In genomic region chr4:131416209-131416608, GRCm38 (mm10) we compare ENCODE assay signal across 21 mouse cellular contexts.
A peak's percentile ranks its signal among the peaks of the same experiment; 100 is the strongest.
DNase-seq lines count a peak whose midpoint lies in the region; ATAC-seq and TF ChIP-seq lines count a peak whose summit lies in the region.
"Had no signal": no experiment of that assay in that cellular context is flagged by ENCODE, and none has a peak within 500 bp of the region (broad histone marks: within the 10 kb centered on the region; RNA-seq: fewer than 3 reads in every experiment).

No protein-coding gene starts in this region.

- no peak for TF ChIP-seq EP300 in CH12.LX (IDR thresholded peaks at IDR 0.05; ENCODE audit: low read length)

- no peak overlapping the region for H3K9ac ChIP-seq in neural tube, embryonic 14.5 days (replicated peaks; ENCODE audit: low read depth, low read length)
- H3K9ac ChIP-seq in CH12.LX (ENCODE audit: insufficient read depth, low read depth) = no peak overlapping the region

- no peak overlapping the region for H3K4me3 ChIP-seq in layer of hippocampus, adult 2 months
- no peak overlapping the region for H3K4me3 ChIP-seq in neural tube, embryonic 14.5 days (ENCODE audit: low read depth, low read length)
- no peak overlapping the region for H3K4me3 ChIP-seq in CH12.LX (replicated peaks in 1 of 3; ENCODE audit: low read depth in 2 of 3, low read length in 2 of 3, poor library complexity in 1 of 3)

- dilution Hi-C loops in CH12.LX (cut with MboI; ENCODE audit: extremely low pct_ligation_motif_present, extremely low pct_unique_long_range_greater_than_20kb, low sequenced_read_pairs) = no loop called here

- no peak for DNase-seq in layer of hippocampus, adult 2 months (ENCODE audit: low spot score in 2 of 2)
- no peak for DNase-seq in layer of hippocampus, adult 8-10 months (ENCODE audit: low spot score in 2 of 2)
- no peak for DNase-seq in neural tube, embryonic 10.5 days (ENCODE audit: extremely low spot score, low spot score)
- DNase-seq in CH12.LX (ENCODE audit: extremely low read depth) = no peak
- DNase-seq in adrenal gland, adult 2 months = no peak
- DNase-seq: adrenal gland, adult 8-10 months; adrenal gland, postnatal 10 days; adrenal gland, postnatal 14 days; adrenal gland, postnatal 25 days; adrenal gland, postnatal 36 days; B cell, adult 2 months; cerebellum, adult 11 months; cerebellum, adult 11-12 months; cerebellum, adult 18-20 months; cerebellum, adult 2 months; cerebellum, adult 8-10 months had no signal

- no peaks in the 10 kb centered on the region for H3K4me1 ChIP-seq in neural tube, embryonic 14.5 days (ENCODE audit: control insufficient read depth, insufficient read depth, low read length)
- peaks cover 24 to 44% of the 10 kb centered on the region in 2 experiments for H3K4me1 ChIP-seq in CH12.LX (ENCODE audit: control insufficient read depth in 1 of 2, insufficient read depth in 2 of 2)

- H3K79me2 ChIP-seq in CH12.LX (replicated peaks; ENCODE audit: control insufficient read depth, extremely low read depth, insufficient read depth, poor library complexity, severe bottlenecking) = no peaks in the 10 kb centered on the region

- no peaks in the 10 kb centered on the region for H3K9me3 ChIP-seq in neural tube, embryonic 14.5 days (ENCODE audit: control insufficient read depth, low read length)
- peaks cover 8% of the 10 kb centered on the region for H3K9me3 ChIP-seq in CH12.LX (replicated peaks; ENCODE audit: low read length)
- H3K9me3 ChIP-seq: G1E had no signal

- 58% methylated on average over 2 of the region's 3 CpGs for WGBS in neural tube, embryonic 14.5 days

- H3K36me3 ChIP-seq in neural tube, embryonic 14.5 days (ENCODE audit: control insufficient read depth, insufficient read depth, low read length) = no peaks in the 10 kb centered on the region
- H3K36me3 ChIP-seq in CH12.LX (replicated peaks in 1 of 2; ENCODE audit: control insufficient read depth in 1 of 2, insufficient read depth in 1 of 2, low read length in 1 of 2) = no peaks in the 10 kb centered on the region
- H3K36me3 ChIP-seq: G1E had no signal

- in situ Hi-C loops in CH12.LX (cut with MboI; ENCODE audit: low pct_ligation_motif_present, low pct_unique_long_range_greater_than_20kb, low sequenced_read_pairs) = no loop called here

- no peak overlapping the region for H3K4me2 ChIP-seq in neural tube, embryonic 14.5 days (ENCODE audit: low read depth, low read length)
- H3K4me2 ChIP-seq in CH12.LX (ENCODE audit: insufficient read depth, low read depth, poor library complexity, severe bottlenecking) = no peak overlapping the region

- peak overlapping the region; percentile 76 for H3K27ac ChIP-seq in layer of hippocampus, adult 2 months
- H3K27ac ChIP-seq in neural tube, embryonic 14.5 days (ENCODE audit: low read depth, low read length) = peak overlapping the region; percentile 10; the same call in 1 of the 2 replicates
- no peak overlapping the region for H3K27ac ChIP-seq in CH12.LX (ENCODE audit: insufficient read depth, low read depth)

- TF ChIP-seq RAD21 in CH12.LX (IDR thresholded peaks at IDR 0.05; ENCODE audit: low read depth, low read length) = no peak

- no peak for TF ChIP-seq CTCF in layer of hippocampus, adult 2 months (conservative IDR thresholded peaks at IDR 0.05)
- no peak for TF ChIP-seq CTCF in CH12.LX (conservative IDR thresholded peaks at IDR 0.05 in 1 of 2, IDR thresholded peaks at IDR 0.05 in 1 of 2; ENCODE audit: low read depth in 2 of 2, low read length in 2 of 2)

- H3K27me3 ChIP-seq in neural tube, embryonic 14.5 days (ENCODE audit: control insufficient read depth, insufficient read depth, low read length) = no peaks in the 10 kb centered on the region
- H3K27me3 ChIP-seq in CH12.LX (replicated peaks) = peaks cover 4% of the 10 kb centered on the region

- ATAC-seq in neural tube, embryonic 14.5 days (ENCODE audit: low read depth) = no peak
- ATAC-seq: activated CD4-positive, CD25-positive, alpha-beta regulatory T cell, adult 4 months; CD4-positive, CD25-positive, alpha-beta regulatory T cell, adult 4 months; Patski had no signal

- TF ChIP-seq POLR2A in CH12.LX (IDR thresholded peaks at IDR 0.05; ENCODE audit: low read depth, low read length) = no peak

TF ChIP-seq in CH12.LX, 34 proteins besides CTCF, POLR2A, EP300 and RAD21:
- TF ChIP-seq USF1 (IDR thresholded peaks at IDR 0.05; ENCODE audit: low read depth, low read length) = peak; percentile 50
- TF ChIP-seq ETS1 (conservative IDR thresholded peaks at IDR 0.05; ENCODE audit: low read depth, low read length) = no peak
- peak; percentile 39 for TF ChIP-seq USF2 (conservative IDR thresholded peaks at IDR 0.05; ENCODE audit: low read depth, low read length)
- peak; percentile 55 for TF ChIP-seq BHLHE40 (IDR thresholded peaks at IDR 0.05; ENCODE audit: low read depth, low read length)
- TF ChIP-seq ELF1 (IDR thresholded peaks at IDR 0.05; ENCODE audit: low read depth, low read length) = no peak
TF ChIP-seq in CH12.LX: peak in this region for 3.
